Mouse (Mus musculus) thymus, adult 2 months (tissue): ENCODE data around the gene Zfp689.
"Not testable (repeated sequence)": the region's sequence is repeated elsewhere in the genome, so short reads cannot be mapped to it uniquely, and the experiment has no call there.

Experiments
- CTCF ChIP-seq: fragments of 200-500 bp; IDR thresholded peaks from 2 replicates; pipeline ENCODE4 v1.5.1; 2012; ENCODE audit warnings: mild to moderate bottlenecking, control low read depth, low read length, moderate library complexity, borderline replicate concordance; ENCODE audit not compliant: control insufficient read depth, poor library complexity, insufficient read depth; ENCODE audit errors: extremely low read depth
- POLR2A ChIP-seq: fragments of 200-500 bp; IDR thresholded peaks from 2 replicates; pipeline ENCODE4 v1.6.1; 2012; ENCODE audit warnings: mild to moderate bottlenecking, low read length, control low read depth, moderate library complexity; ENCODE audit not compliant: control insufficient read depth, poor library complexity, insufficient read depth; ENCODE audit errors: extremely low read depth

DNA sequence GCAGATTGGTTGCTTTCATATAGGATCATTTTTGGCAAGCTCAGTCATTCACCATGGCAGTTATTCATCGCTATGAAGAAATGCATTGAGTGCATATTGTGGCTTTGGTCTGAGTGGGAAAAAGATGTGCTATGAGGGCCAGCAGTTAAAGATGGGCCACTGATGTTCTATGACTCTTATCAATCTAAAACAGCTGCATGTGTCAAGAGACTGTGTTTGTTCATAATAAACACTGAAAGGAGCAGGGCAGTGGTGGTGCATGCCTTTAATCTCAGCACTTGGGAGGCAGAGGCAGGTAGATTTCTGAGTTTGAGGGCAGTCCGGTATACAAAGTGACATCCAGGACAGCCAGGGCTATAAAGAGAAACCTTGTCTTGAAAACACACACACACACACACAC, 16.7 kb upstream of the Zfp689 start:
- not testable (repeated sequence) for TF ChIP-seq CTCF, POLR2A
